ENCODE assay signal across 19 mouse cellular contexts in genomic region chr7:24853233-24853563, GRCm38 (mm10). TPM values are rescaled to one million over a fixed set of nuclear protein-coding genes. Genes with fewer than 3 reads are reported as not detected.
DNase-seq lines count a peak whose midpoint lies in the region; ATAC-seq and TF ChIP-seq lines count a peak whose summit lies in the region.
"Had no signal": no experiment of that assay in that cellular context is flagged by ENCODE, and none has a peak within 500 bp of the region (broad histone marks: within the 10 kb centered on the region; RNA-seq: fewer than 3 reads in every experiment).

No protein-coding gene starts in this region.

- no peaks in the 10 kb centered on the region for H3K9me3 ChIP-seq in hindbrain, embryonic 10.5 days
- no peaks in the 10 kb centered on the region for H3K9me3 ChIP-seq in hindbrain, embryonic 13.5 days
- H3K9me3 ChIP-seq in ES-Bruce4 (replicated peaks; ENCODE audit: control insufficient read depth, insufficient read depth, low read length, poor library complexity, severe bottlenecking), result no peaks in the 10 kb centered on the region
- H3K9me3 ChIP-seq in liver, embryonic 13.5 days (replicated peaks), result no peaks in the 10 kb centered on the region
- H3K9me3 ChIP-seq: embryonic facial prominence, embryonic 13.5 days had no signal

- H3K9ac ChIP-seq in hindbrain, embryonic 13.5 days, result no peak overlapping the region
- peak overlapping the region; percentile 26 for H3K9ac ChIP-seq in ES-Bruce4 (ENCODE audit: low read depth, poor library complexity, severe bottlenecking)
- H3K9ac ChIP-seq in liver, embryonic 13.5 days, result peak overlapping the region; percentile 61

- no peak for TF ChIP-seq POLR2A in ES-Bruce4 (IDR thresholded peaks at IDR 0.05; ENCODE audit: insufficient read depth, low read length)
- TF ChIP-seq POLR2A in bone marrow, adult 2 months (IDR thresholded peaks at IDR 0.05; ENCODE audit: borderline replicate concordance, control insufficient read depth, low read depth, low read length), result no peak

- DNase-seq in hindbrain, embryonic 10.5 days (ENCODE audit: low spot score), result no peak
- no peak for DNase-seq in liver, embryonic 13.5 days
- no peak for DNase-seq in adrenal gland, postnatal 10 days
- DNase-seq in embryo, embryonic 11 days, result no peak
- DNase-seq: adrenal gland, adult 2 months; cerebellum, postnatal 25 days; gastrocnemius, postnatal 10 days; layer of hippocampus, adult 9-11 months; thymus, adult 18-20 months had no signal

- H3K27me3 ChIP-seq in hindbrain, embryonic 10.5 days (ENCODE audit: insufficient read depth, poor library complexity, severe bottlenecking), result no peaks in the 10 kb centered on the region
- no peaks in the 10 kb centered on the region for H3K27me3 ChIP-seq in hindbrain, embryonic 13.5 days
- H3K27me3 ChIP-seq in ES-Bruce4 (ENCODE audit: control insufficient read depth, insufficient read depth, low read length, poor library complexity, severe bottlenecking), result no peaks in the 10 kb centered on the region
- no peaks in the 10 kb centered on the region for H3K27me3 ChIP-seq in liver, embryonic 13.5 days
- H3K27me3 ChIP-seq: embryonic facial prominence, embryonic 13.5 days had no signal

- TF ChIP-seq CTCF in ES-Bruce4 (IDR thresholded peaks at IDR 0.05; ENCODE audit: low read depth, low read length), result no peak
- no peak for TF ChIP-seq CTCF in bone marrow, adult 2 months (IDR thresholded peaks at IDR 0.05; ENCODE audit: control insufficient read depth, insufficient read depth, low read length)

- peak overlapping the region; percentile 72 for H3K27ac ChIP-seq in hindbrain, embryonic 10.5 days
- H3K27ac ChIP-seq in hindbrain, embryonic 13.5 days, result no peak overlapping the region
- peak overlapping the region; percentile 90 for H3K27ac ChIP-seq in ES-Bruce4 (ENCODE audit: insufficient read depth, low read length)
- peak overlapping the region; percentile 18; the same call in 1 of the 2 replicates for H3K27ac ChIP-seq in bone marrow, adult 2 months (ENCODE audit: control insufficient read depth, insufficient read depth, low read depth, low read length, poor library complexity)
- H3K27ac ChIP-seq in liver, embryonic 13.5 days, result peak overlapping the region; percentile 100
- H3K27ac ChIP-seq: embryonic facial prominence, embryonic 13.5 days; kidney, postnatal 0 days had no signal

- H3K36me3 ChIP-seq in hindbrain, embryonic 10.5 days, result no peaks in the 10 kb centered on the region
- no peaks in the 10 kb centered on the region for H3K36me3 ChIP-seq in hindbrain, embryonic 13.5 days
- H3K36me3 ChIP-seq in ES-Bruce4 (ENCODE audit: control insufficient read depth, insufficient read depth, low read length, poor library complexity, severe bottlenecking), result no peaks in the 10 kb centered on the region
- no peaks in the 10 kb centered on the region for H3K36me3 ChIP-seq in liver, embryonic 13.5 days
- H3K36me3 ChIP-seq: embryonic facial prominence, embryonic 13.5 days had no signal

- H3K4me2 ChIP-seq in hindbrain, embryonic 13.5 days, result no peak overlapping the region
- peak overlapping the region; percentile 82 for H3K4me2 ChIP-seq in liver, embryonic 13.5 days
- H3K4me2 ChIP-seq: embryonic facial prominence, embryonic 13.5 days; midbrain, embryonic 11.5 days had no signal

- no peak for TF ChIP-seq EP300 in ES-Bruce4 (IDR thresholded peaks at IDR 0.05; ENCODE audit: insufficient read depth, low read depth, low read length)

- H3K4me3 ChIP-seq in hindbrain, embryonic 10.5 days, result no peak overlapping the region
- no peak overlapping the region for H3K4me3 ChIP-seq in hindbrain, embryonic 13.5 days
- no peak overlapping the region for H3K4me3 ChIP-seq in ES-Bruce4 (ENCODE audit: low read depth, low read length)
- no peak overlapping the region for H3K4me3 ChIP-seq in bone marrow, adult 2 months (replicated peaks; ENCODE audit: control insufficient read depth, low read depth, low read length)
- H3K4me3 ChIP-seq in liver, embryonic 13.5 days (replicated peaks), result peak overlapping the region; percentile 58
- H3K4me3 ChIP-seq: embryonic facial prominence, embryonic 13.5 days had no signal

- H3K4me1 ChIP-seq in hindbrain, embryonic 10.5 days (replicated peaks), result peaks cover 33% of the 10 kb centered on the region
- H3K4me1 ChIP-seq in hindbrain, embryonic 13.5 days (replicated peaks), result no peaks in the 10 kb centered on the region
- H3K4me1 ChIP-seq in ES-Bruce4 (ENCODE audit: control insufficient read depth, insufficient read depth, low read length), result peaks cover 4% of the 10 kb centered on the region
- peaks cover 4% of the 10 kb centered on the region for H3K4me1 ChIP-seq in bone marrow, adult 2 months (ENCODE audit: control insufficient read depth, insufficient read depth, low read length)
- peaks cover 92% of the 10 kb centered on the region for H3K4me1 ChIP-seq in liver, embryonic 13.5 days (replicated peaks)

- ATAC-seq in hindbrain, embryonic 13.5 days (ENCODE audit: low FRiP score), result no peak
- peak; percentile 76 for ATAC-seq in liver, embryonic 13.5 days (ENCODE audit: low read depth)
- ATAC-seq: forebrain, embryonic 14.5 days had no signal

RNA-seq across cellular contexts. Expression of gene Gm9844, which starts 8.8 kb away (rescaled TPM):
- polyA plus RNA-seq in hindbrain, embryonic 10.5 days (2016; fragmentation: Nextera tagmentation; extraction: Ambion mirVana), result 15.5 and 24.3 TPM in 2 replicates
- 36.3 and 38.4 TPM in 2 replicates for polyA plus RNA-seq in hindbrain, embryonic 13.5 days (2015; fragmentation: Nextera tagmentation; extraction: Ambion mirVana)
- polyA plus RNA-seq in ES-Bruce4 (2011; ENCODE audit: insufficient read depth, insufficient read length, low read depth, missing spikeins), result 21.9 and 24.9 TPM in 2 replicates
- 43.4 TPM in 1 of 2 replicates, not detected in the other for polyA plus RNA-seq in bone marrow, adult 2 months (2011; ENCODE audit: insufficient read depth, insufficient read length, low replicate concordance, missing spikeins)
- 1.9 and 2.5 TPM in 2 replicates for polyA plus RNA-seq in liver, embryonic 13.5 days (2015; fragmentation: Nextera tagmentation; extraction: Ambion mirVana)
- total RNA-seq in adrenal gland, postnatal 10 days (2021), result 1 to 10 TPM in 1 of 2 experiments, not detected in 1; 2.6 TPM
- total RNA-seq: heart, postnatal 25 days had no signal
- polyA plus RNA-seq: adrenal gland, adult 2 months had no signal

RNA-seq across cellular contexts. Expression of gene Lypd4, which starts 16.5 kb away (rescaled TPM):
- polyA plus RNA-seq in hindbrain, embryonic 10.5 days (2016; fragmentation: Nextera tagmentation; extraction: Ambion mirVana), result not detected in 2 replicates
- polyA plus RNA-seq in hindbrain, embryonic 13.5 days (2015; fragmentation: Nextera tagmentation; extraction: Ambion mirVana), result not detected in 2 replicates
- polyA plus RNA-seq in ES-Bruce4 (2011; ENCODE audit: insufficient read depth, insufficient read length, low read depth, missing spikeins), result not detected in 2 replicates
- polyA plus RNA-seq in bone marrow, adult 2 months (2011; ENCODE audit: insufficient read depth, insufficient read length, low replicate concordance, missing spikeins), result not detected in 2 replicates
- polyA plus RNA-seq in liver, embryonic 13.5 days (2015; fragmentation: Nextera tagmentation; extraction: Ambion mirVana), result not detected in 2 replicates
- total RNA-seq in adrenal gland, postnatal 10 days (2021), result not detected
- total RNA-seq: adrenal gland, adult 2 months; gastrocnemius, postnatal 10 days; heart, postnatal 25 days; left cerebral cortex, postnatal 36 days had no signal
- polyA plus RNA-seq: adrenal gland, adult 2 months; embryonic facial prominence, embryonic 13.5 days; forebrain, embryonic 14.5 days; kidney, postnatal 0 days; lung, postnatal 0 days; midbrain, embryonic 11.5 days had no signal

RNA-seq across cellular contexts. Expression of gene Dmrtc2, which starts 16.7 kb away (rescaled TPM):
- polyA plus RNA-seq in hindbrain, embryonic 10.5 days (2016; fragmentation: Nextera tagmentation; extraction: Ambion mirVana), result not detected in 2 replicates
- 0.19 and 0.26 TPM in 2 replicates for polyA plus RNA-seq in hindbrain, embryonic 13.5 days (2015; fragmentation: Nextera tagmentation; extraction: Ambion mirVana)
- 0.75 and 1.1 TPM in 2 replicates for polyA plus RNA-seq in ES-Bruce4 (2011; ENCODE audit: insufficient read depth, insufficient read length, low read depth, missing spikeins)
- not detected in 2 replicates for polyA plus RNA-seq in bone marrow, adult 2 months (2011; ENCODE audit: insufficient read depth, insufficient read length, low replicate concordance, missing spikeins)
- not detected in 2 replicates for polyA plus RNA-seq in liver, embryonic 13.5 days (2015; fragmentation: Nextera tagmentation; extraction: Ambion mirVana)
- not detected for total RNA-seq in adrenal gland, postnatal 10 days (2021)
- total RNA-seq: adrenal gland, adult 2 months; gastrocnemius, postnatal 10 days; heart, postnatal 25 days; left cerebral cortex, postnatal 36 days had no signal
- polyA plus RNA-seq: adrenal gland, adult 2 months; embryonic facial prominence, embryonic 13.5 days; forebrain, embryonic 14.5 days; lung, postnatal 0 days; midbrain, embryonic 11.5 days had no signal

RNA-seq across cellular contexts. Expression of gene Rps19, which starts 31.0 kb away (rescaled TPM):
- 1,985 and 2,165 TPM in 2 replicates for polyA plus RNA-seq in hindbrain, embryonic 10.5 days (2016; fragmentation: Nextera tagmentation; extraction: Ambion mirVana)
- 1,307 and 1,338 TPM in 2 replicates for polyA plus RNA-seq in hindbrain, embryonic 13.5 days (2015; fragmentation: Nextera tagmentation; extraction: Ambion mirVana)
- 2,100 and 2,446 TPM in 2 replicates for polyA plus RNA-seq in ES-Bruce4 (2011; ENCODE audit: insufficient read depth, insufficient read length, low read depth, missing spikeins)
- polyA plus RNA-seq in bone marrow, adult 2 months (2011; ENCODE audit: insufficient read depth, insufficient read length, low replicate concordance, missing spikeins), result 866 and 1,228 TPM in 2 replicates
- 1,483 and 1,612 TPM in 2 replicates for polyA plus RNA-seq in liver, embryonic 13.5 days (2015; fragmentation: Nextera tagmentation; extraction: Ambion mirVana)
- 1,000 to 10,000 TPM; 1,109 to 1,195 TPM for total RNA-seq in adrenal gland, postnatal 10 days (2021)

RNA-seq across cellular contexts. Expression of gene Cd79a, which starts 44.0 kb away (rescaled TPM):
- 0.13 and 0.29 TPM in 2 replicates for polyA plus RNA-seq in hindbrain, embryonic 10.5 days (2016; fragmentation: Nextera tagmentation; extraction: Ambion mirVana)
- polyA plus RNA-seq in hindbrain, embryonic 13.5 days (2015; fragmentation: Nextera tagmentation; extraction: Ambion mirVana), result 0.35 and 0.38 TPM in 2 replicates
- 2.8 and 2.9 TPM in 2 replicates for polyA plus RNA-seq in ES-Bruce4 (2011; ENCODE audit: insufficient read depth, insufficient read length, low read depth, missing spikeins)
- polyA plus RNA-seq in bone marrow, adult 2 months (2011; ENCODE audit: insufficient read depth, insufficient read length, low replicate concordance, missing spikeins), result 82.1 and 126 TPM in 2 replicates
- 0.51 and 0.61 TPM in 2 replicates for polyA plus RNA-seq in liver, embryonic 13.5 days (2015; fragmentation: Nextera tagmentation; extraction: Ambion mirVana)
- total RNA-seq in adrenal gland, postnatal 10 days (2021), result 1 to 10 TPM; 9.6 to 9.8 TPM
- polyA plus RNA-seq: forebrain, embryonic 14.5 days had no signal
